Comparison of ENCODE assay signal across 12 mouse cellular contexts in the genomic region with DNA sequence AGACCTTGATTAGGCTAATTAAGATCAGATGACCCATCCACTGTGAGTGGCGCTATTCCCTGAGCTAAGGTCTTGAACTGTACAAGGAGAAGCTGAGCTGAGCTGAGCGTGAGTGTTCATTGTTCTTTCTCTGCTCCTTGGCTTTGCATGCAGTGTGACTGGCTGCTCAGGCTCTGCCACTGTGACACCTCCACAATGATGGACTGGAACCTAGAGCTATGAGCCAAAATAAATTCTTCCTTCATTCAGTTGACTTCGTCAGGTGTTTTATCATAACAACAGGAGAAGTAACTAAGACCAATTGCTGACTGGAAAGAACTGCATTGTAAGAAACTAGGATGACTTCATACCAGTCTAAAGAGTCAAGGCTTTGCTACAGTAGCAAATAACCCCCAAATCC.
"Had no signal": no experiment of that assay in that cellular context is flagged by ENCODE, and none has a peak within 500 bp of the region (broad histone marks: within the 10 kb centered on the region; RNA-seq: fewer than 3 reads in every experiment).

No protein-coding gene starts in this region.

- DNase-seq: left cerebral cortex, postnatal 4 days; liver; liver, embryonic 13.5 days; liver, postnatal 0 days; lung, adult 18-20 months; lung, adult 2 months; lung, embryonic 14.5 days; lung, postnatal 10 days; lung, postnatal 14 days; lung, postnatal 36 days; lung, postnatal 4 days; midbrain, embryonic 14.5 days had no signal
